Mouse (Mus musculus) neural tube, embryonic 11.5 days (tissue): ENCODE results near the gene Ap2b1. TPM values are rescaled to one million over a fixed set of nuclear protein-coding genes. Genes with fewer than 3 reads are reported as not detected.

Experiments used
- ATAC-seq: fragments of 200-750 bp; cut with Nextera tagmentation; 2 replicates; pipeline ENCODE4 v1.8.0; 2017; ENCODE audit warnings: moderate number of reproducible peaks, mild to moderate bottlenecking, moderate TSS enrichment, moderate library complexity; ENCODE audit not compliant: insufficient read depth, low FRiP score, low TSS enrichment
- DNase-seq: peaks from one replicate; pipeline ENCODE4 v3.0.0-alpha.2; 2015; ENCODE audit warnings: low spot score
- H3K27ac ChIP-seq: fragments of 300-500 bp; sonication (generic); 2 replicates; pipeline ENCODE4 v1.5.1; 2014; ENCODE audit warnings: low read depth, mild to moderate bottlenecking, low read length
- H3K27me3 ChIP-seq: fragments of 300-500 bp; sonication (generic); 2 replicates; pipeline ENCODE4 v1.6.1; 2014; ENCODE audit warnings: mild to moderate bottlenecking, low read length, mixed read lengths; ENCODE audit not compliant: control insufficient read depth, insufficient read depth
- H3K36me3 ChIP-seq: fragments of 300-500 bp; sonication (generic); 2 replicates; pipeline ENCODE4 v1.6.1; 2014; ENCODE audit warnings: mild to moderate bottlenecking, low read length, moderate library complexity, mixed read lengths; ENCODE audit not compliant: control insufficient read depth, insufficient read depth
- H3K4me1 ChIP-seq: fragments of 300-500 bp; sonication (generic); 2 replicates; pipeline ENCODE4 v1.6.1; 2014; ENCODE audit warnings: low read length, mixed read lengths; ENCODE audit not compliant: control insufficient read depth, insufficient read depth
- H3K4me2 ChIP-seq: fragments of 300-500 bp; sonication (generic); 2 replicates; pipeline ENCODE4 v1.6.1; 2014; ENCODE audit warnings: low read depth, mild to moderate bottlenecking, moderate library complexity
- H3K4me3 ChIP-seq: fragments of 300-500 bp; sonication (generic); 2 replicates; pipeline ENCODE4 v1.5.1; 2014; ENCODE audit warnings: low read depth, low read length
- H3K9ac ChIP-seq: fragments of 300-500 bp; sonication (generic); 2 replicates; pipeline ENCODE4 v1.6.1; 2014; ENCODE audit warnings: mild to moderate bottlenecking, low read length
- H3K9me3 ChIP-seq: fragments of 300-500 bp; sonication (generic); 2 replicates; pipeline ENCODE4 v1.6.1; 2016; ENCODE audit warnings: low read length; ENCODE audit not compliant: control insufficient read depth
- WGBS: fragments of 180-500 bp; shearing (Covaris S2); extraction: QIAGEN DNeasy Blood & Tissue Kit; methylation state at CpG from one replicate; pipeline ENCODE4 v1.1.7; 2014; 5-methylcytosine and 5-hydroxymethylcytosine counted together
- polyA plus RNA-seq: library from polyadenylated mRNA; unstranded; fragments of >200 nt; fragmentation: Nextera tagmentation; extraction: Ambion mirVana; gene quantifications from 2 replicates; pipeline ENCODE4 v1.2.1, GENCODE M21; 2014

Gene Ap2b1
- polyA plus RNA-seq, 1 experiment from 2014 or later: 134 TPM

DNA sequence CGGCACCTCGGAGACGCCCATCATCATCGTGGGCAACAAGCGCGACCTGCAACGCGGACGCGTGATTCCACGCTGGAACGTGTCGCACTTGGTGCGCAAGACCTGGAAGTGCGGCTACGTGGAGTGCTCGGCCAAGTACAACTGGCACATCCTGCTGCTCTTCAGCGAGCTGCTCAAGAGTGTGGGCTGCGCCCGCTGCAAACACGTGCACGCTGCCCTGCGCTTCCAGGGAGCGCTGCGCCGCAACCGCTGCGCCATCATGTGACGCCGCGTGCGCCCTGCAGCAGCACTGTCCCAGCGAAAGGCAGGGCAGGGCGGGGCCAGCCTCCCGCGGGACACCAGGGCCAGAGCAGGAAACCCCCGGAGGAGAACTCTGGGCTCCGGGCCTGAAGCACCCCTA lies 119.7 kb downstream of the Ap2b1 start:
- Histone ChIP-seq H3K27me3 (peaks cover 32% of the 10 kb centered on the region), H3K27ac (no peak overlapping the region), H3K36me3 (no peaks in the 10 kb centered on the region), H3K4me1 (peaks cover 4% of the 10 kb centered on the region; the same call in 1 of the 2 replicates), H3K4me3 (no peak overlapping the region), H3K4me2 (no peak overlapping the region; the same call in 1 of the 2 replicates), H3K9ac (no peak overlapping the region), H3K9me3 (no peaks in the 10 kb centered on the region)
- ATAC-seq (peak; percentile 58; the same call in 1 of the 2 replicates), DNase-seq (peak; percentile 70)
- WGBS: 8% methylated on average over 38 of the region's 38 CpGs

- H3K4me2 ChIP-seq: no peak overlapping the region
- H3K4me3 ChIP-seq: no peak overlapping the region
- no peak for DNase-seq
- no peaks in the 10 kb centered on the region for H3K36me3 ChIP-seq
- peaks cover 32% of the 10 kb centered on the region for H3K27me3 ChIP-seq
- peaks cover 4% of the 10 kb centered on the region; the same call in 1 of the 2 replicates for H3K4me1 ChIP-seq
- H3K9ac ChIP-seq: no peak overlapping the region
- no peak for ATAC-seq
- H3K27ac ChIP-seq: no peak overlapping the region
- H3K9me3 ChIP-seq: no peaks in the 10 kb centered on the region
- 33% methylated on average over 4 of the region's 4 CpGs for WGBS
Observed at GRCm38 (mm10) chr11:83420338-83420737, 121.5 kb downstream of the Ap2b1 start.

- ATAC-seq: no peak
Observed at GRCm38 (mm10) chr11:83421305-83421704, 122.5 kb downstream of the Ap2b1 start.

GRCm38 (mm10) chr11:83424681-83425080 lies 125.9 kb downstream of the Ap2b1 start:
- no peak for ATAC-seq
- Histone ChIP-seq H3K4me2 (no peak overlapping the region), H3K27ac (no peak overlapping the region), H3K36me3 (no peaks in the 10 kb centered on the region), H3K27me3 (peaks cover 20% of the 10 kb centered on the region), H3K9me3 (no peaks in the 10 kb centered on the region), H3K4me3 (no peak overlapping the region), H3K9ac (no peak overlapping the region), H3K4me1 (no peaks in the 10 kb centered on the region)
- 8% methylated on average over 8 of the region's 8 CpGs for WGBS
- DNase-seq: peak; percentile 82

More at GRCm38 (mm10) chr11:83421305-83421704, 122.5 kb downstream of the Ap2b1 start:
- Histone ChIP-seq H3K27ac (no peak overlapping the region), H3K4me2 (no peak overlapping the region), H3K4me1 (peaks cover 4% of the 10 kb centered on the region; the same call in 1 of the 2 replicates), H3K27me3 (peaks cover 32% of the 10 kb centered on the region), H3K9me3 (no peaks in the 10 kb centered on the region), H3K4me3 (no peak overlapping the region), H3K36me3 (no peaks in the 10 kb centered on the region), H3K9ac (no peak overlapping the region)
- 1% methylated on average over 9 of the region's 9 CpGs for WGBS
- DNase-seq: peak; percentile 68

DNA sequence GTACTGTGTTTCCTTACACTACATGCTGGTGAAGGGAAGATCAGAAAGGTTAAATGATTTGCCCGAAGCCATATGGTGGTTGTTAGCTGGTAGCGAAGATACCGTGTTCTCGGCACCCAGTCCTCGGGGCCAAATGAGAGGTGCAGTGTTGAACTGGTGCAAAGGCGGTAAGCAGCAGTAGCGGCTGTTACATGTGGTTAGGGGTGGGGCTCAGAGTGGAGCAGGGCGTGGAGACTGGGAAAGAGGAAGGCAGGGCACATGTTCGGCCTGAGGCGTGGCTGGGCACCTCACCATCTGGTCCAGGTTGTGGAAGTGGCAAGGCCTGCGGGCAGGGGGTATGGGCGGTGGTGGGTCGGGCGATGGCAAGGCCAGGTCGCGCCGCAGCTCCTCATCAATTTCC lies 128.1 kb downstream of the Ap2b1 start:
- Histone ChIP-seq H3K27ac (no peak overlapping the region), H3K4me2 (no peak overlapping the region), H3K9me3 (no peaks in the 10 kb centered on the region), H3K4me3 (no peak overlapping the region), H3K9ac (no peak overlapping the region), H3K27me3 (peaks cover 10% of the 10 kb centered on the region), H3K4me1 (no peaks in the 10 kb centered on the region), H3K36me3 (no peaks in the 10 kb centered on the region)
- ATAC-seq (no peak), DNase-seq (no peak)
- WGBS: 35% methylated on average over 14 of the region's 17 CpGs

DNA sequence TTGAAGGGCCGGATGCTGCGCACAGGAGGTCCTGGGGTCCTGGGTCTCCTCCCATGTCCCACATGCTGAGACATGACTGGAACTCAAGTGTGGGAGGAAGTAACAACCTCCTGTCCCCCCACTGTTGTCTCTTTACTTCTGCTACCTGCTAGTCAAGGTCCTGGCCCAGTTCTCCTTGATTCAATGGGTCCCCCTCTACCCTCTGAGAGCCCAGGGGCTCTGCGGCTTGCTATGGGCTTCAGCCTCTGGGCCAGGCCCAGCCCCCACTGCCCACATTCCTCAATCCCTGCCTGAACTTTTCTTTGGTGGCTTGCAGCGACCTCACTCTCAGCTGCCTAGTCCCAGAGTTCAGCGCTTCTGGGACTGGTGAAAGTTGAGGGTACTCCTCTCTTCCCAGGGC lies 130.5 kb downstream of the Ap2b1 start, which contains the start of gene Gas2l2:
TSS of gene Gas2l2 (minus strand) at position 101 of the 400 bp plus-strand sequence.
- Histone ChIP-seq H3K9ac (no peak within 1 kb of the TSS), H3K27ac (no peak within 1 kb of the TSS), H3K4me2 (no peak within 1 kb of the TSS), H3K4me3 (no peak within 1 kb of the TSS), H3K9me3 (no peaks in the 10 kb centered on the region), H3K36me3 (no peaks in the 10 kb centered on the region), H3K27me3 (peaks cover 10% of the 10 kb centered on the region), H3K4me1 (no peaks in the 10 kb centered on the region)
- DNase-seq (no peak), ATAC-seq (no peak)
- 63% methylated on average over 5 of the region's 5 CpGs for WGBS

GRCm38 (mm10) chr11:83432533-83432932 lies 133.7 kb downstream of the Ap2b1 start:
- DNase-seq (no peak), ATAC-seq (no peak)
- 87% methylated on average over 2 of the region's 2 CpGs for WGBS
- Histone ChIP-seq H3K4me3 (no peak overlapping the region), H3K9ac (no peak overlapping the region), H3K27ac (no peak overlapping the region), H3K27me3 (peaks cover 3% of the 10 kb centered on the region), H3K4me1 (no peaks in the 10 kb centered on the region), H3K36me3 (no peaks in the 10 kb centered on the region), H3K4me2 (no peak overlapping the region), H3K9me3 (no peaks in the 10 kb centered on the region)

DNA sequence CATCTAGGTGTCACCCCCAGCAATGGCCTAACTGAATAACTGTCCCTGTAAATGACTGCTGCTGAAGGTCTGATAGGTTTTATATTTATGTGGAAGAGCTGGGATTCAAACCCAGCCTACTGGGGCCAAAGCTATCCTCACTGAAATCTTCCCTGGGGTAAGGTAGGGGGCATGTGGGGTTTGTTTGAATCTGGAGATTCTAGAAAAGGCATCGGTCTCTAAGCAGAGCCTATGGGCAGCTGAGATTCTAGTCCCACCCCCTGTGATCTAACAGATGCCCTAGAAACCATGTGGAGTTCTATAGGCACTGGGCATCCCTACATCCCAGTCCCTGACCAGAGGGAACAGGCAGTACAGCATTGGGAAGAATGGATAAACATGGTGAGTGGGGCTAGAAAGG lies 138.6 kb downstream of the Ap2b1 start, which contains the start of gene 1700020L24Rik:
TSS of gene 1700020L24Rik (plus strand) at position 301 of the 400 bp plus-strand sequence.
- 92% methylated on average over 1 of the region's 1 CpGs for WGBS
- no peak for ATAC-seq

GRCm38 (mm10) chr11:83439426-83440060 lies 140.7 kb downstream of the Ap2b1 start:
- 32% methylated on average over 11 of the region's 11 CpGs for WGBS
- Histone ChIP-seq H3K9me3 (no peaks in the 10 kb centered on the region), H3K36me3 (no peaks in the 10 kb centered on the region), H3K4me3 (peak overlapping the region; percentile 48; the same call in 1 of the 2 replicates), H3K4me2 (peak overlapping the region; percentile 90), H3K27ac (no peak overlapping the region), H3K4me1 (no peaks in the 10 kb centered on the region), H3K9ac (no peak overlapping the region; the same call in 1 of the 2 replicates), H3K27me3 (peaks cover 36% of the 10 kb centered on the region)
- ATAC-seq (no peak), DNase-seq (no peak)

More for the DNA sequence above, 138.6 kb downstream of the Ap2b1 start, which contains the start of gene 1700020L24Rik:
- DNase-seq: no peak
- Histone ChIP-seq H3K9ac (no peak within 1 kb of the TSS), H3K4me1 (no peaks in the 10 kb centered on the region), H3K27me3 (peaks cover 15% of the 10 kb centered on the region), H3K4me3 (no peak within 1 kb of the TSS), H3K4me2 (no peak within 1 kb of the TSS), H3K27ac (no peak within 1 kb of the TSS), H3K36me3 (no peaks in the 10 kb centered on the region), H3K9me3 (no peaks in the 10 kb centered on the region)
